8 mouse cellular contexts compared by ENCODE assay signal in the genomic region with DNA sequence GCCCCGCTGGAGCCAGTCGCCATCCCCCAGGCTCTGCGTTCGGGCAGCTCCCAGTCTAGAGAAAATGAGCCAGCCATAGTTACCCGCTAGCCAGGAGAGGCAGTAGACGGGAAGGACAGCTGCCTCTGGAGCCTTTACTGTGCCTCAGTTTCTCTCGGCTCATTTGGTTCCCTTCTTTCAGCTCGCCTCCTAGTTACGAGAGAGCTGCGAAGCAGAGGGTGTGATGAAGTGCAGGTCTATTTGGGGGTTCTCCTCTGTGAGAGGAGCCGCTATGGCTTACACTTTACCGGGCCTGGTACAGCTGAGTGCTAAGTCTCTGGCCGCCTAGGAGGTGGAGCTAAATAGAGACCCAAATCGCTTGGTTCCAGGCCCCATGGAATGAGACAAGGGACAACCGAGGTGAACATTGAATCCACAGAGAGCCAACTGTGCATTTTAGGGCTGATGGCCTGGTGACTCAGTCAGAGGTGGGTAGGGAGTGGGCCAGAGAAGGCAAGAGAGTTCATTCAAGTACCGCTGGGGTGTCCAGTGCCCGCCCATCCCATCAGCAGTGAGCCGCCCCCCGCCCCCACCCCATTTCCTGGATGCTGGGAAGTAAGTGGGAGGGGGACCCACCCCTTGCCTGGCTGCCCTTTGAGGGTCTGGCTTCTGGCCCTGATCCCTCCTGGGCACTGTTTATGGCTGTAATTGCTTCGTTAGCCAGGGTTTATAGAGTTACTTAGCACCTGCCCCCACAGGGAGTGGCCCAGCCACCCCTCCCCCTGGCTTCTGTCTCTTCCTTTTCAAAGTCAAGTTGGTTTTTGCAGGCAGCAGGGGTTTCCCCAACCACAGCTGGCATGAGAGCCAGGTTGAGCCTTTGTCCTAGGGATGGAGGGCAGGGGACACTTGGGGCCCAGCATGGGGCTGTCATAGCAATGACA. TPM values are rescaled to one million over a fixed set of nuclear protein-coding genes. Genes with fewer than 3 reads are reported as not detected.
DNase-seq lines count a peak whose midpoint lies in the region; ATAC-seq and TF ChIP-seq lines count a peak whose summit lies in the region.

No protein-coding gene starts in this region.

- no peaks in the 10 kb centered on the region for H3K27me3 ChIP-seq in cerebellum, adult 2 months (ENCODE audit: control insufficient read depth, insufficient read depth, low read length)
- H3K27me3 ChIP-seq in hindbrain, embryonic 16.5 days (replicated peaks; ENCODE audit: control insufficient read depth, insufficient read depth, low read length): peaks cover 10% of the 10 kb centered on the region; the same call in 1 of the 2 replicates
- H3K27me3 ChIP-seq in liver, embryonic 14.5 days (ENCODE audit: control insufficient read depth, insufficient read depth, low read length): peaks cover 12% of the 10 kb centered on the region

- H3K36me3 ChIP-seq in hindbrain, embryonic 16.5 days (ENCODE audit: control insufficient read depth, insufficient read depth, low read length): no peaks in the 10 kb centered on the region
- no peaks in the 10 kb centered on the region for H3K36me3 ChIP-seq in liver, embryonic 14.5 days (replicated peaks; ENCODE audit: control insufficient read depth, insufficient read depth, low read depth)

- no peak for DNase-seq in cerebellum, adult 2 months
- DNase-seq in cerebellum, adult 11 months: no peak
- peak; percentile 20 for DNase-seq in embryo, embryonic 9.5 days (ENCODE audit: extremely low spot score)
- DNase-seq in liver, embryonic 14.5 days (ENCODE audit: low read depth in 3 of 3, low spot score in 3 of 3): no peak
- DNase-seq in frontal cortex, postnatal 10 days (ENCODE audit: low spot score in 2 of 2): no peak
- DNase-seq in frontal cortex, postnatal 25 days (ENCODE audit: low spot score in 2 of 2): no peak

- WGBS in cerebellum, adult 2 months: 23% methylated on average over 20 of the region's 20 CpGs
- WGBS in hindbrain, embryonic 16.5 days: 5% methylated on average over 19 of the region's 20 CpGs
- 24% methylated on average over 19 of the region's 20 CpGs for WGBS in liver, embryonic 14.5 days (ENCODE audit: insufficient replicate concordance)

- no peak for TF ChIP-seq CTCF in cerebellum, adult 2 months (IDR thresholded peaks at IDR 0.05; ENCODE audit: borderline replicate concordance, insufficient read depth, low read depth, low read length)
- no peak for TF ChIP-seq CTCF in liver, embryonic 14.5 days (IDR thresholded peaks at IDR 0.05; ENCODE audit: low read depth)

- peak overlapping the region; percentile 92 for H3K4me2 ChIP-seq in hindbrain, embryonic 16.5 days (ENCODE audit: low read length)
- peak overlapping the region; percentile 78 for H3K4me2 ChIP-seq in liver, embryonic 14.5 days (ENCODE audit: low read depth)

- no peak for ATAC-seq in hindbrain, embryonic 16.5 days
- ATAC-seq in liver, embryonic 14.5 days (ENCODE audit: insufficient read depth): no peak
- ATAC-seq in neutrophil, adult 5-6 weeks (ENCODE audit: extremely low read depth, insufficient number of reproducible peaks, low FRiP score, poor library complexity, severe bottlenecking): peak; percentile 27; the same call in 1 of the 2 replicates

- no peak for TF ChIP-seq EP300 in liver, embryonic 14.5 days (IDR thresholded peaks at IDR 0.05; ENCODE audit: low read depth)

- peak overlapping the region; percentile 65; the same call in 1 of the 2 replicates for H3K9ac ChIP-seq in hindbrain, embryonic 16.5 days (ENCODE audit: low read depth, low read length)
- H3K9ac ChIP-seq in liver, embryonic 14.5 days (replicated peaks): no peak overlapping the region

- peaks cover 12% of the 10 kb centered on the region for H3K4me1 ChIP-seq in cerebellum, adult 2 months (ENCODE audit: control insufficient read depth, insufficient read depth, low read length)
- peaks cover 15% of the 10 kb centered on the region for H3K4me1 ChIP-seq in hindbrain, embryonic 16.5 days (ENCODE audit: control insufficient read depth, insufficient read depth, low read depth, low read length)
- peaks cover 10 to 16% of the 10 kb centered on the region in 2 experiments for H3K4me1 ChIP-seq in liver, embryonic 14.5 days (replicated peaks; ENCODE audit: control insufficient read depth in 2 of 2, insufficient read depth in 2 of 2, low read length in 1 of 2)

- H3K4me3 ChIP-seq in cerebellum, adult 2 months (replicated peaks; ENCODE audit: insufficient read depth, low read depth, low read length): peak overlapping the region; percentile 92
- peak overlapping the region; percentile 64 for H3K4me3 ChIP-seq in hindbrain, embryonic 16.5 days (ENCODE audit: low read length)
- H3K4me3 ChIP-seq in liver, embryonic 14.5 days (ENCODE audit: insufficient read depth in 1 of 2, low read depth in 2 of 2, low read length in 2 of 2): peak overlapping the region in 1 of 2 experiments; percentile 67; a peak in 3 of 4 replicates

- peak overlapping the region; percentile 69 for H3K27ac ChIP-seq in cerebellum, adult 2 months (ENCODE audit: insufficient read depth, low read length)
- H3K27ac ChIP-seq in hindbrain, embryonic 16.5 days (ENCODE audit: low read depth, low read length): no peak overlapping the region
- no peak overlapping the region for H3K27ac ChIP-seq in liver, embryonic 14.5 days

- no peaks in the 10 kb centered on the region for H3K9me3 ChIP-seq in hindbrain, embryonic 16.5 days (ENCODE audit: control insufficient read depth, low read length)
- no peaks in the 10 kb centered on the region for H3K9me3 ChIP-seq in liver, embryonic 14.5 days (ENCODE audit: control insufficient read depth, low read length)

- no peak for TF ChIP-seq POLR2A in cerebellum, adult 2 months (IDR thresholded peaks at IDR 0.05; ENCODE audit: borderline replicate concordance, insufficient read depth, low read length)

RNA-seq across cellular contexts. Expression of a gene that starts 2.3 kb away (rescaled TPM):
- polyA plus RNA-seq in cerebellum, adult 2 months (2012; rRNA removed): 26.4 and 27.5 TPM in 2 replicates
- polyA plus RNA-seq in hindbrain, embryonic 16.5 days (2015; fragmentation: Nextera tagmentation; extraction: Ambion mirVana): 4.6 and 4.7 TPM in 2 replicates
- polyA plus RNA-seq in liver, embryonic 14.5 days (2012; rRNA removed): 2.4 and 2.9 TPM in 2 replicates
- 3.2 and 3.7 TPM in 2 replicates for polyA plus RNA-seq in liver, embryonic 14.5 days (2014; fragmentation: Nextera tagmentation; extraction: Ambion mirVana)
- total RNA-seq in neutrophil, adult 5-6 weeks (2017): 86.0 and 116 TPM in 2 replicates

RNA-seq across cellular contexts. Expression of a gene that starts 12.5 kb away (rescaled TPM):
- polyA plus RNA-seq in cerebellum, adult 2 months (2012; rRNA removed): 0.13 and 0.31 TPM in 2 replicates
- polyA plus RNA-seq in hindbrain, embryonic 16.5 days (2015; fragmentation: Nextera tagmentation; extraction: Ambion mirVana): 0.11 TPM in 1 of 2 replicates, not detected in the other
- polyA plus RNA-seq in liver, embryonic 14.5 days (2012; rRNA removed): not detected in 2 replicates
- not detected in 2 replicates for polyA plus RNA-seq in liver, embryonic 14.5 days (2014; fragmentation: Nextera tagmentation; extraction: Ambion mirVana)
- total RNA-seq in neutrophil, adult 5-6 weeks (2017): not detected in 2 replicates

RNA-seq across cellular contexts. Expression of a gene that starts 44.6 kb away (rescaled TPM):
- 1.5 and 2.4 TPM in 2 replicates for polyA plus RNA-seq in cerebellum, adult 2 months (2012; rRNA removed)
- polyA plus RNA-seq in hindbrain, embryonic 16.5 days (2015; fragmentation: Nextera tagmentation; extraction: Ambion mirVana): 0.72 and 1.6 TPM in 2 replicates
- 0.11 TPM in 1 of 2 replicates, not detected in the other for polyA plus RNA-seq in liver, embryonic 14.5 days (2012; rRNA removed)
- 0.23 TPM in 1 of 2 replicates, not detected in the other for polyA plus RNA-seq in liver, embryonic 14.5 days (2014; fragmentation: Nextera tagmentation; extraction: Ambion mirVana)
- not detected in 2 replicates for total RNA-seq in neutrophil, adult 5-6 weeks (2017)

RNA-seq across cellular contexts. Expression of a gene that starts 44.9 kb away (rescaled TPM):
- polyA plus RNA-seq in cerebellum, adult 2 months (2012; rRNA removed): 6.6 and 7.0 TPM in 2 replicates
- polyA plus RNA-seq in hindbrain, embryonic 16.5 days (2015; fragmentation: Nextera tagmentation; extraction: Ambion mirVana): 1.4 TPM in 2 replicates
- polyA plus RNA-seq in liver, embryonic 14.5 days (2012; rRNA removed): 0.18 and 0.32 TPM in 2 replicates
- 0.30 TPM in 1 of 2 replicates, not detected in the other for polyA plus RNA-seq in liver, embryonic 14.5 days (2014; fragmentation: Nextera tagmentation; extraction: Ambion mirVana)
- total RNA-seq in neutrophil, adult 5-6 weeks (2017): not detected in 2 replicates

RNA-seq across cellular contexts. Expression of a gene that starts 50.3 kb away (rescaled TPM):
- polyA plus RNA-seq in cerebellum, adult 2 months (2012; rRNA removed): 46.5 and 51.3 TPM in 2 replicates
- polyA plus RNA-seq in hindbrain, embryonic 16.5 days (2015; fragmentation: Nextera tagmentation; extraction: Ambion mirVana): 55.7 and 58.1 TPM in 2 replicates
- 3.0 and 3.7 TPM in 2 replicates for polyA plus RNA-seq in liver, embryonic 14.5 days (2012; rRNA removed)
- polyA plus RNA-seq in liver, embryonic 14.5 days (2014; fragmentation: Nextera tagmentation; extraction: Ambion mirVana): 0.67 and 0.91 TPM in 2 replicates
- total RNA-seq in neutrophil, adult 5-6 weeks (2017): 1.2 TPM in 1 of 2 replicates, not detected in the other
